Mouse (Mus musculus): ENCODE data around the gene Farsb.

GRCm38 (mm10) chr1:78538396-78538795, 49.7 kb upstream of the Farsb start:
- TF ChIP-seq CTCF (IDR thresholded peaks at IDR 0.05; ENCODE audit: low read depth, low read length) = no peak
- TF ChIP-seq POLR2A (IDR thresholded peaks at IDR 0.05; ENCODE audit: borderline replicate concordance, low read depth, low read length) = no peak

Data from bone marrow macrophage, adult 2 months (primary cell).